Mouse (Mus musculus): ENCODE data around the gene Daam2. TPM values are rescaled to one million over a fixed set of nuclear protein-coding genes. Genes with fewer than 3 reads are reported as not detected.

The Daam2 gene
- 2.0 and 2.1 TPM in 2 replicates for polyA plus RNA-seq (2015; fragmentation: Nextera tagmentation; extraction: Ambion mirVana)

DNA sequence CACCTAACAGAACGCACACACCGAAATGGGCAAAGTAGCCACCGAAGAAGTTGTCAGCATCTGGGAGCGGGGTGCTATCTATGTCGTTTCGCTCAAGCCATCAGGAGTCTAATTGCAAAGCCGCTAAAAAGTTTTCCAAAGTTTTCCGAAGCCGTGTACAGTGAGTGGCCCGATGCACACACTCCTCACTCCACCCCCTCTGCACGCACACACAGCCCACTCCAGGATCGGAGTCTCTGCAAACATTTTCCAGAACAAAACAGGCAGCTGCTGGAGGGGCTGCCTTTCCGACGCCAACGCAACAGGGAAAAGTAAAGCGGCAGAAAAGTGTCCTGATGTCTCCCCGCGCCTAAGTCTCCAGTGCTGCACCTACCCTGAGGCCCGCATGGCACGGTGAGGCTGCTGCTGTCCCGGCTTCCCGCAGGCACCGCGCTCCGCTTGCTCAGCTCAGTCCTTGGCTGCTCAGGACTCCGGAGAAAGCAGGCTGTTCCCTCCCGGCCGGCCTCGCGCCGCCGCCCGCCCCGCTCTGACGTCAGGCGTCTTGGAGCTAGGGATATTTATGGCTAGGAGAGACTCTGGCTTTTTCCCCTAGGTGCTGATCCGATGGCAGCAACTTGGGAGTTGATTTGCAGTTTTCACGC lies at the start of gene Daam2:
Daam2 (minus strand) TSS at position 514 of the 641 bp plus-strand sequence.
- Histone ChIP-seq H3K4me2 (peak within 1 kb of the TSS; percentile 69), H3K4me3 (peak within 1 kb of the TSS; percentile 36), H3K27ac (no peak within 1 kb of the TSS), H3K27me3 (replicated peaks) (peaks cover 15% of the 10 kb centered on the region; the same call in 1 of the 2 replicates), H3K9me3 (no peaks in the 10 kb centered on the region), H3K4me1 (peaks cover 12% of the 10 kb centered on the region), H3K9ac (no peak within 1 kb of the TSS; the same call in 1 of the 2 replicates), H3K36me3 (replicated peaks) (no peaks in the 10 kb centered on the region)
- WGBS, result 4% methylated on average over 38 of the region's 38 CpGs
- ATAC-seq (replicated peaks), result peak; percentile 89

GRCm38 (mm10) chr17:49610296-49610695 lies 46.2 kb upstream of the Daam2 start:
- H3K9ac ChIP-seq, result no peak overlapping the region
- no peak for ATAC-seq (replicated peaks)
- H3K27me3 ChIP-seq (replicated peaks), result no peaks in the 10 kb centered on the region
- H3K4me2 ChIP-seq, result no peak overlapping the region
- peaks cover 10% of the 10 kb centered on the region for H3K4me1 ChIP-seq
- no peak overlapping the region for H3K4me3 ChIP-seq
- no peaks in the 10 kb centered on the region for H3K9me3 ChIP-seq
- 61% methylated on average over 8 of the region's 8 CpGs for whole genome bisulfite sequencing
- H3K36me3 ChIP-seq (replicated peaks), result no peaks in the 10 kb centered on the region
- H3K27ac ChIP-seq, result no peak overlapping the region

GRCm38 (mm10) chr17:49607351-49608027 lies 43.3 kb upstream of the Daam2 start:
- Histone ChIP-seq H3K4me3 (no peak overlapping the region), H3K4me1 (0 out of 2 replicates have a peak, but pooled peaks cover 4% of the 10 kb centered on the region), H3K27me3 (replicated peaks) (no peaks in the 10 kb centered on the region), H3K36me3 (replicated peaks) (no peaks in the 10 kb centered on the region), H3K9ac (no peak overlapping the region), H3K9me3 (no peaks in the 10 kb centered on the region), H3K27ac (no peak overlapping the region), H3K4me2 (no peak overlapping the region)
- no peak for ATAC-seq (replicated peaks)
- WGBS, result 21% methylated on average over 7 of the region's 7 CpGs

GRCm38 (mm10) chr17:49605397-49605796 lies 41.3 kb upstream of the Daam2 start:
- Histone ChIP-seq H3K4me2 (no peak overlapping the region), H3K9ac (no peak overlapping the region), H3K36me3 (replicated peaks) (no peaks in the 10 kb centered on the region), H3K4me3 (no peak overlapping the region), H3K4me1 (0 out of 2 replicates have a peak, but pooled peaks cover 4% of the 10 kb centered on the region), H3K27me3 (replicated peaks) (no peaks in the 10 kb centered on the region), H3K27ac (no peak overlapping the region), H3K9me3 (no peaks in the 10 kb centered on the region)
- ATAC-seq (replicated peaks), result no peak
- 80% methylated on average over 4 of the region's 4 CpGs for WGBS

DNA sequence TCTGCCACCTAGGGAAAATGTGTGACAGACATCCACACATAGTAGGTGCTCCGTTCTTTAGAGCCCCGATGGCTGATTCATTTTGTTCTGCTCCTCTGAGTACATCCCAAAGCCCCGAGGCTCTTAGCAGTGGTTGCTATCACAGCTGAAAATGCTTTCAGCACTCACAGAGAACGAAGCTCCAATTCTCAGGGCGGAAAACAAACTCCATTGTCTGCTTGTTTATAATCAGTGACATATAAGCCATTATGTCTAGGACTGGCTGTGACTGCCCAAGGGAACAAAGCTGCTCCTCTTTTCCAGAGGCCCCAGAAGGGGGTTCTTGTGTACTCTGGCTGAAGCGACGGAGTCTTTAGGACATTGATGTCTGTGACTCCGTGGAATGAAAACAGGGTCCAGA lies 25.9 kb upstream of the Daam2 start:
- ATAC-seq (replicated peaks), result no peak
- H3K4me1 ChIP-seq, result no peaks in the 10 kb centered on the region
- H3K9me3 ChIP-seq, result no peaks in the 10 kb centered on the region
- 46% methylated on average over 8 of the region's 8 CpGs for WGBS
- no peaks in the 10 kb centered on the region for H3K36me3 ChIP-seq (replicated peaks)
- no peak overlapping the region for H3K9ac ChIP-seq
- H3K4me3 ChIP-seq, result no peak overlapping the region
- no peaks in the 10 kb centered on the region for H3K27me3 ChIP-seq (replicated peaks)
- H3K4me2 ChIP-seq, result no peak overlapping the region
- no peak overlapping the region for H3K27ac ChIP-seq

DNA sequence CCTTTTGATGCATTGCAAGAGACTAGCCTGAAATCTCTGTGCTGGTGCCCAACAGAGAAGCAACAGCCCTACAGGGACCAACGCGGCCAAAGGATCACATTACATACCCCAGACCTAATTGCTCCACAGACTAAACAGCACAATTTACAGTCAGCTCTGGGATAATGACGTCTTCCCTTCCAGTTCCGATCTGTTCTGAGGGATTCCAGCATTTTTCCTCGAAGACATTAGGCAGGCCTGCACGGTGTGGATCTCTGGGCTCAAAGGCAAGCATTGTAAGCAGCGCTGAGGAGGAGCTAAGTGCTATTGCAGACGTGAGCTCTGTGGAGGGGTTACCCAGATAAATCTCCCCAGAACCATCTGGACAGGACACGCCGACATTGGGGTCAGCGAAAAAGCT lies 18.3 kb upstream of the Daam2 start:
- no peak for ATAC-seq (replicated peaks)
- no peaks in the 10 kb centered on the region for H3K9me3 ChIP-seq
- H3K27me3 ChIP-seq (replicated peaks), result no peaks in the 10 kb centered on the region
- WGBS, result 80% methylated on average over 11 of the region's 11 CpGs
- H3K9ac ChIP-seq, result no peak overlapping the region
- H3K27ac ChIP-seq, result no peak overlapping the region
- H3K4me3 ChIP-seq, result no peak overlapping the region
- H3K36me3 ChIP-seq (replicated peaks), result no peaks in the 10 kb centered on the region
- no peak overlapping the region for H3K4me2 ChIP-seq
- H3K4me1 ChIP-seq, result no peaks in the 10 kb centered on the region

- no peaks in the 10 kb centered on the region for H3K9me3 ChIP-seq
- no peaks in the 10 kb centered on the region for H3K4me1 ChIP-seq
- no peak overlapping the region for H3K9ac ChIP-seq
- ATAC-seq (replicated peaks), result no peak
- H3K27ac ChIP-seq, result no peak overlapping the region
- H3K36me3 ChIP-seq (replicated peaks), result no peaks in the 10 kb centered on the region
- no peak overlapping the region for H3K4me2 ChIP-seq
- 96% methylated on average over 3 of the region's 3 CpGs for WGBS
- no peaks in the 10 kb centered on the region for H3K27me3 ChIP-seq (replicated peaks)
- no peak overlapping the region for H3K4me3 ChIP-seq
These were observed 13.2 kb upstream of the Daam2 start for GRCm38 (mm10) chr17:49577321-49577720.

DNA sequence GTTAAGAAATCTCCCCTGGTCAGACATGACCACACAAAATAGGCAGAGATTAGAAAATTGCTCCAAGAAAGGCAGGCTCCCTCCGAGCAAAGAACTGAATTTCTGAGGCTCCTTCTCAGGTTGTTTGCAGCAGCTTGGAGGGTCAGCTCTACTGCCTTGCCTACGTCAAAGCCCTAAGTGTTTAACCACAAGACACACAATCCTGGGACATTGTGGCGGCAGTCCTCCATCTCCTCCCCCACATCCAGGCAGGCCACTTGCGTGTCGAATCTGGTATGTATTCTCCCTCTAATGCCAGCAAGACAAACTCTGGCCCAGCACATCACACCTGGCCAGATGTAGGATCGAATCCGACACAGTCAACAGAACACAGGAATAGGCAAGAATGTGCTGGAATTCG lies 4.6 kb upstream of the Daam2 start:
- Histone ChIP-seq H3K4me1 (peaks cover 8% of the 10 kb centered on the region), H3K9ac (no peak overlapping the region), H3K27ac (no peak overlapping the region), H3K4me2 (no peak overlapping the region), H3K27me3 (replicated peaks) (peaks cover 5% of the 10 kb centered on the region; the same call in 1 of the 2 replicates), H3K9me3 (no peaks in the 10 kb centered on the region), H3K4me3 (no peak overlapping the region), H3K36me3 (replicated peaks) (no peaks in the 10 kb centered on the region)
- no peak for ATAC-seq (replicated peaks)
- WGBS, result 74% methylated on average over 8 of the region's 8 CpGs

DNA sequence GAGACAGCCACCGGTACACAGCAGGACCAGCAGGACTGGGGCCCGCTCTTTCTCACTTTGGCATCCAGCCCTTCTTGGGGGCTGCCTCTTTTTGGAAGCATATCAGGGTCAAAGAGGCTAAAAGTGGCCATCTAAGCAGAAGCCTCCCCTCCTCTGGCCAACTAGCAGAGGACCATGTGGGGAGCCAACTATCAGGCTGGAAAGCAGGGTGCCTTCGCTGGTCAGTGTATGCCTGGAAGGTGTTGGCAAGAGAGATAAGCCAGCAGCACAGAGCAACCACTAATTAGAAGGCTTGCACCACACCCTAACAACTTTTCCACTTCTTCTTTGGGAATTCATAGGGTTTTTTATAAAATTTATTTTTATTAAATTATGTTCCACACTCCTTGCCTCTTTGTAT lies 346 bp upstream of the Daam2 start:
- H3K4me2 ChIP-seq, result peak overlapping the region; percentile 69
- H3K4me1 ChIP-seq, result peaks cover 12% of the 10 kb centered on the region
- H3K9ac ChIP-seq, result no peak overlapping the region
- ATAC-seq (replicated peaks), result peak; percentile 60; the same call in 1 of the 2 replicates
- H3K27me3 ChIP-seq (replicated peaks), result peaks cover 15% of the 10 kb centered on the region; the same call in 1 of the 2 replicates
- peak overlapping the region; percentile 36 for H3K4me3 ChIP-seq
- no peaks in the 10 kb centered on the region for H3K9me3 ChIP-seq
- WGBS, result 31% methylated on average over 3 of the region's 3 CpGs
- H3K36me3 ChIP-seq (replicated peaks), result no peaks in the 10 kb centered on the region
- H3K27ac ChIP-seq, result no peak overlapping the region

DNA sequence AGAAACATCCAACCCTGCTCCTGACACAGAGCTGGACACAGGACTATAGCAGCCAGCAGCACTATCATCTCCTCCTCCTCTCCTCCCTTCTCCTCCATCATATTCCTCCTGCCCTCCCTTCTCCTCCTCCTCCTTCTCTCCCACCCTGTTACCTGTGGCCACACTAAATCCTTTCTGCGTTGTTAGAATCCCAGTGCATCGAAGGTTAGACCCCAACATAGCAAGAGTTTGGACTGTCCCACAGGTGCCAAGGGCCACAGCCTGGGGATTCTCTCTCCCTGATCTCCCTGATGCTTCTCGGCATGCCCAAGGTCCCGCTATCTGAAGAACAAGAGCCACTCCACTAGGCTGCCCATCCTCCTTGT lies 745 bp downstream of the Daam2 start:
- peaks cover 12% of the 10 kb centered on the region for H3K4me1 ChIP-seq
- H3K4me3 ChIP-seq, result peak overlapping the region; percentile 36
- peaks cover 15% of the 10 kb centered on the region; the same call in 1 of the 2 replicates for H3K27me3 ChIP-seq (replicated peaks)
- 29% methylated on average over 4 of the region's 4 CpGs for WGBS
- H3K36me3 ChIP-seq (replicated peaks), result no peaks in the 10 kb centered on the region
- H3K9ac ChIP-seq, result no peak overlapping the region; the same call in 1 of the 2 replicates
- H3K9me3 ChIP-seq, result no peaks in the 10 kb centered on the region
- peak overlapping the region; percentile 69 for H3K4me2 ChIP-seq
- no peak overlapping the region for H3K27ac ChIP-seq
- ATAC-seq (replicated peaks), result no peak

GRCm38 (mm10) chr17:49562701-49563415 lies 1.3 kb downstream of the Daam2 start:
- ATAC-seq (replicated peaks), result no peak
- Histone ChIP-seq H3K36me3 (replicated peaks) (no peaks in the 10 kb centered on the region), H3K27me3 (replicated peaks) (peaks cover 15% of the 10 kb centered on the region; the same call in 1 of the 2 replicates), H3K9ac (no peak overlapping the region), H3K27ac (no peak overlapping the region), H3K4me1 (peaks cover 12% of the 10 kb centered on the region), H3K4me3 (peak overlapping the region; percentile 36), H3K4me2 (peak overlapping the region; percentile 69), H3K9me3 (no peaks in the 10 kb centered on the region)
- 42% methylated on average over 5 of the region's 5 CpGs for WGBS

DNA sequence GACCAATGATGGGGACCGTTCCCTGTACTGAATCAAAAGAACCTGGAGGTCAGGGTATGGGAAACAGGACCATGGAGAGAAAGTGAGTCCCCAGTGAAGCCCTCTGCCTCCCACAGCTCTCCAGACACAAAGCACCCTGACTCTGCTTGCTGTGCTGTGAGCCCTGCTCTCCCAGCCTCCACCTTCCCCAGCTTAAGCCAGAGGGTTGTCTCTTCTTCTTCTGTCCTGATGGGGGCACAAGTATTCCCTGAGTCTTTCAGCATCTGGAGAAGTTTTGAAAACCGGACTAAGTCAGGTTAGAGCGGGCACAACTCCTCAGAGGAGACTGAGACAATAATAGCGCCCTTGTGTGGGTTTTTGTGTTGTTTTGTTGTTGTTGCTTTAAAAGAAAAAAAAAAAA lies 2.2 kb downstream of the Daam2 start:
- Histone ChIP-seq H3K9ac (no peak overlapping the region), H3K27ac (no peak overlapping the region), H3K4me2 (no peak overlapping the region), H3K4me1 (peaks cover 12% of the 10 kb centered on the region), H3K9me3 (no peaks in the 10 kb centered on the region), H3K36me3 (replicated peaks) (no peaks in the 10 kb centered on the region), H3K4me3 (no peak overlapping the region), H3K27me3 (replicated peaks) (peaks cover 15% of the 10 kb centered on the region; the same call in 1 of the 2 replicates)
- no peak for ATAC-seq (replicated peaks)
- 63% methylated on average over 4 of the region's 4 CpGs for WGBS

Data from midbrain, embryonic 15.5 days (tissue).